Mouse (Mus musculus) spleen, adult 2 months (tissue): Measurements from ENCODE around the gene Dusp11.

Source experiments
- CTCF ChIP-seq: fragments of 200-500 bp; IDR thresholded peaks from 2 replicates; pipeline ENCODE4 v1.5.1; 2011; ENCODE audit warnings: mild to moderate bottlenecking, inconsistent platforms; ENCODE audit not compliant: insufficient read depth, insufficient read length, insufficient replicate concordance; ENCODE audit errors: extremely low read depth
- POLR2A ChIP-seq: fragments of 200-500 bp; IDR thresholded peaks from 2 replicates; pipeline ENCODE4 v1.6.1; 2011; ENCODE audit warnings: low read depth, low read length, inconsistent platforms

DNA sequence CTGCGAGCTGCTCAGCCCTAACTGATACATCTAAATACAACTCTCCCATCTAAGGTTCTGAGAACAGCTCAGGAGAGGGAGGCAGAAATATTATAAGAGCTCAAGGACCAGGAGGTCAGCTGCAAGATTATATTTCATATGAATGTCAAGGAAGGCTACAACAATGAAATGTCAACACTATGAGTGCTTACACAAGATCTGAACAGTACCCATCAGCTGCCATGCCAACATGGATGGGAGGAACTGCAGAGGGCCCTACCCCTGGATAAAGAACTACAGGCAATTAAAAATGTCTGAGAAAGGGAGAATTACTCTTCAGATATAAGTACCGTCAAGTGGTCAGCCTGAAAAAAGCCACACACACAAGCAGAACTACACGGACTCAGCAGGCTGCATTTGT, 3.9 kb downstream of the Dusp11 start:
- TF ChIP-seq CTCF (no peak), POLR2A (no peak)
